Mouse (Mus musculus): ENCODE results near the gene Ott. TPM values are rescaled to one million over a fixed set of nuclear protein-coding genes. Genes with fewer than 3 reads are reported as not detected.
"Not testable (repeated sequence)": the region's sequence is repeated elsewhere in the genome, so short reads cannot be mapped to it uniquely, and the experiment has no call there.

Gene Ott
- total RNA-seq (2021), result not detected

- intact Hi-C loops (cut with DNase I); DNase-seq: not testable (repeated sequence)
Observed at GRCm38 (mm10) chrX:149073982-149074381, at the start of gene Ott. Gene Ott, plus strand, starts transcription at chrX:149074282.

Other genes starting within 250 kb of the Ott start
- gene Luzp4, start 216.6 kb upstream of the Ott start, total RNA-seq (2021), result not detected
- not detected for gene Gm15093, start 198.1 kb downstream of the Ott start, total RNA-seq (2021)

All from heart, postnatal 36 days (tissue).